Mouse (Mus musculus): ENCODE results near the gene Dcst2.

Gene Dcst2

DNA sequence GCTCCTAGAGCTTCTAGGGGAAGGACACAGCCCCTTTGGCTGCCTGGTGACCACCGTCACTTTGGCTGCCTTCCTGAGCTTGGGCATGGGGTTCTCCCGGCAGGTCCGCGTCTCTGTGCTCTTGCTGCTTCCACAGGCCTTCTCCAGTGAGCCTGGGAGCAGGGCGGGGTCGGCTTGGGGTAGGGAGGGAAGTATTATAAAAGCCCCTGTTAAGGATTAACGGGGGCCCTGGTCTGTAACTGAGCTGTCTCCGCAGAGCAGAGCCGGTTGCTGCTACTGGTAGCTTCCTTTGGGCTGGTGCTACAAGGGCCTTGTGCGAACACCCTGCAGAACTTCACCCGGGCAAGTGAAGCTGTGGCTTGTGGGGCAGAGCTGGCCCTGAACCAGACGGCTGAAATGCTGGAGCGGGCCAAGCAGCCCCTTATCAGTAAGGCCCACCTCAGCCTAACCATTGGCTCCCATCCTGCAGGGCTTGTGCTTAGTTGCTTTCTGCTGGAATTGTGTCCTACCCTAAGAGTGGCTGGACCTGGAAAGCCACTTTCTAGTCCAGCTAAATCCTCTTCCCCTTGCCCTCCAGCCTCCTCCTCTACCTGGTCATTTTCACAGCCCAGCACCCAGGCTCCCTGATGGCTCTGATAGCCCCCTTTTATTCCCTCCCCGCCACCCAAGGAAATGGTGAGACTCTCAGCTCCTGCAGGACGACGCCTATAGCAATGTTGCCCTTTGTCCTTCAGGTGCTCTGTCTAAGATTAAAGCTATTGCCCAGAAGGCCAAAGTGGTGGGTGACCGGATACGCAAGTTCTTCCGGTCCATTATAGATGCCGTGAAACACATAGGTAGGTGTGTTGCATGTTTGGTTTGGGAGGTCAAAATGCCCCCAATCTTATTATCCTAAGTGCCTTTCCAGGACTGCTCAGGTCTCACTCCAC is 4.0 kb downstream of the Dcst2 start:
- DNase-seq, result no peak

DNA sequence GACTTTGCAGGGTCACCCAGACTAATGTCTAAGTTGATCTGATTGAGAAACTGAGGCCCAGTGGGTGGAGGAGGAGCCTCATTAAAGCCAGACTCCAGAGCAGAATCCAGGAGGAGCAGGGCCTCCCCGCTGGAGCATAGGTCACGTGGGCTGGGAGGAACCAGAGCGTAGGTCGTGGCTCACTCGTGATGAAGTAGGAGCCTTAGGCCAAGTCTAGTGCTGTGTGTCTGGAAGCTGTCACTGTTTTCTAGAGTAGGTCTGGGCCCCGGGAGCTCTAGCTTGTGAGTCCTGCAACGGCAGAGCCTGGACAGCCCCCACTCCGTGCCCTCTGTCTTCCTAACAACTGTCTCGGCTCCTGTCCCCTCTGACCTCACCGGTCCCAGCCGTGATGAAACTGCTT is 5.6 kb downstream of the Dcst2 start:
- peak; percentile 19 for DNase-seq

DNA sequence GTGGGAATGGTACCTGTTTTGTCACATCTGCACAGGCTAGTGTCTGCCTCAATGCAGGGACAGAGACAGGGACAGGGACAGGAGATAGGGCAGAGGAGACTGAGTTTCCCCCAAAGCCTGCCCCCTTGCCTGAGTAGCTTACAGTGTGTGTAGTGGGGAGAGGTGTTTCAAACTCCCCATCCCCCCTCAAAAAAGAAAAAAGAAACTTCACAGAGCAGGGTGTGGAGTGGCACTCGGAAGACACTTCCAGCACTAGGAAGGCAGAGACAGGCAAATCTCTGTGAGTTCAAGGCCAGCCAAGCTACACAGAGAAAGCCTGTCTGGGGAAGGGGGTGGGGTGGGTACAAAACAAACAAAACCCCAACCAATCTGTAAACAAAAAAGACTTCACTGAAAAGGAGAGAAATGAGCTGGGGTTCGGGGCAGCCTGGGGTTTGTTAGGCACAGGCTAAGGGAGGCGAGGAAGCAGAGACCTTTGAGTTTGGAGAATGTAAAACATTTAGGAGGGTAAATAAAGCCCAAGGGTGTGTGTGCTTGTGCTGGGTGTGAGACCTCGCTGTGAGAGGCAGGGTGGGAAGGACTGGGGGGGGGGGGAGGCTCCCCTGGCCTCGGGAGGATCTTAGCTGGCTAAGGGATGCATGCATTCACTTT is 11.9 kb downstream of the Dcst2 start:
- no peak for DNase-seq

DNA sequence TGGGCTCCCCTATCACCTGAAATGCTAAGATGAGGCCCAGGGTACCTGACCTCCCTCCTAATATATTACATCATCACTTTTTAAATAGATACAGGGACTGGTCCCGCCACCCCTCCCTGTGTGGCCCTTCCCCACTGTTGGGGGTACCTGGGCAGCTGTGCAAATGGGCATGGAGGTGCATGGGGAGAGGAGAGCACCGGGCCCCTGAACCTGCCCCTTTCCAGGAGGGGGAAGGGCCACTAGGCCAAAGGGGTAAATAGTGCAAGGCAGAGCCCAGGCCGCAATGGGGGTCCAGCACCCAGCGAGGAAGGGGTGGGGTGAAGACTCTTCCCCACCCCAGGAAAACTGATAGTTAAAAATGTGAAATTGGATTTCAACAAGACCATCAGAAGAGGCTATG is 16.1 kb downstream of the Dcst2 start:
- no peak for DNase-seq

DNA sequence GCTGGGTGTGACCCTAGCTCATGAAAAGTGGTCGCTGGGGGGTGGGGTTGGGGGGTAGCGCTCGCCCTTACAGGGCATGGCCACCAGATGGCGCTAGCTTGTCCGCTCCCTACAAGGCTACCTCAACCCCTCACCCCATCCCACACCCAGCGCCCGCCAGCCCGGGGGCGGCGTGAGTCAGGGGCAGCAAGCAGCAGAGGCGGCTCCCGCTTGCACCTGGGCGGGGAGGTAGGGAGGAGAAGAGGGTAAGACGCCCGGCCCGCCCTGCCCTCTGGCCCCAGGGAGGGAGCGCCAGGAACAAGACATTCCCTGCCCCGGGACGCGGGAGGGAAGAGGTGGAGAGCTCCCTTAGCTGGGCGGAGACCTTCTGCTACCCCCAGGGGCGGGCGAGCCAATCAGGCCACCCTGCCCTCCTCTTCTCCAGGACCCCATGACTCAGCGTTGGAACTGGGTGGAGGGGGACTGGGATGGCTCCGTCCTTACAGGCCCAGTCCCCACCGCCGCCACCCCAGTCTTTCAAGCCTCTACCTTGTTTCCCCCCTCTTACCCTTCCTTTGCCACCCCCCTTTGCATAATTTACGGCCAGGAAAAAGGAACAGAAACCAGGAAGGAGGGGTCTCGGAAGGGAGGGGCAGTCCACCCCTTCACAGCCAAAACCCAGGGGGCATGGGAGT is 16.8 kb downstream of the Dcst2 start:
- peak; percentile 83 for DNase-seq

DNA sequence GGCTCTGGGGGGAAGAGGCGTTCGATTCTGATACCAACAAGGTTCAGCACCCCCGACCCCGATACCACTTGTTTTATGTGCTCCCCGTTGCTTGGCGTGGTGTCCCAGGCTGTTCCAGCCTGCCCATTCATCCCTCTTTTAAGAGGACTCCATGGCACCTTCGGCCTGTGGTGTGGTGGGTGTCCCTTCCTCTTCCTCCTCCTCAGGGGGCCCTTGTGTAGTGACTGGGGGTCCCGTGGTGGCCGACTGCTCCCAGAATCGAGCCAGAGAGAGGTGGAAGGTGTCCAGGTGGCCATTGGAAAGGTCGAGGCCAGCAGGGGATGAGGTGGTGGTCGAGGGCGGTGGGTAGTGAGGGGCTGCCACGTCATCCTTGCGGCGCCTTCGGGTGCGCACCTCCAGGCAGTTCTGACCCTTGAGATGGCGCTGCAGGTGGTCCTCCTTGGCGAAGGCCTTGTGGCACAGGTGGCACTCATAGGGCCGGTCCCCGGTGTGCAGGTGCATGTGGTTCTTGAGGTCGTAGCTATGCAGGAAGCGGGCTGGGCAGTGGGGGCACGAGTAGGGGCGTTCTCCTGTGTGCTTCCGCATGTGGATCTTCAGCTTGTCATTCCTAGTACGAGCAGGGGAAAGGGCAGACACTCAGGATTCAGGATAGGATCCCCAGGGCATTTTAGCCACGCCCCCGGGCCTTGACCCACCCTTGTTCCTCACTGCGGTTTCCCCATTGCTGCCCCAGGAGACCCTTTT is 17.8 kb downstream of the Dcst2 start:
- no peak for DNase-seq

DNA sequence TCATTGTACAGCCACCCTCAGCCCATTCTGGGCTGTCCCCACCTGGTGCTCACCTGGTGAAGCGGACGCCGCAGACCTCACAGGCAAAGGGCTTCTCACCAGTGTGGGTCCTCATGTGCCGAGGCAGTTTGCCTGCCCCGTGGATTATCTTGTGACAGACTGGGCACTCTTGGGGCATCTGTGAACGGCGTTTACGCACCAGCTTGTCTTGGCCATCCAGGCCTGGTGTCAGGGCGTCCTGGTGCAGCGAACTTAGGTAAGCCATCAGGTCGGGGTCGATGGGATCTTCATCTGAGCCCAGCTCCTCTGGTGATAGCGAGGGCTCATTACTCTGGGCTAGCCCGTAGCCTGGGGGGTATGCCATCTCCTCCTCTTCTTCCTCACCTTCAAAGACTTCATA is 18.5 kb downstream of the Dcst2 start:
- DNase-seq, result no peak

DNA sequence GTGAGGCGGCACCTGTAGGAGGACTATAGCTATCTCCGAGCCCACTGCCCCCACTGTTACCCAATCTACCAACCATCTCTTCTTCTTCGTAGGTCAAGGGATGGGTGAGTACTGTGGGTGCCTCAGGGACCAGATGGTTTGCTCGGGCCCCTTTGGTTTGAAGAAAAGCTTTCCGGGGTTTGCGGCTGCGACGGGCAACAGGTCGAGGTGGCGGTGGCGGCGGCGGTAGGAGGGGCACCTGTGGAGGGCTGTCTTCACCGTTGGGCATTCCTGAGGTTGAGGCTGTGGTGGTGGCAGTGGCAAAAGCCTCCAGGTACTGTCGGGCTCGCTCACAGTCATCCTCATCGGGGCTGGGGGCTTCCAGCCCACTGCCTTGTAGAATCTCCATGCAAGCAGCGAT is 18.9 kb downstream of the Dcst2 start:
- DNase-seq, result no peak

DNA sequence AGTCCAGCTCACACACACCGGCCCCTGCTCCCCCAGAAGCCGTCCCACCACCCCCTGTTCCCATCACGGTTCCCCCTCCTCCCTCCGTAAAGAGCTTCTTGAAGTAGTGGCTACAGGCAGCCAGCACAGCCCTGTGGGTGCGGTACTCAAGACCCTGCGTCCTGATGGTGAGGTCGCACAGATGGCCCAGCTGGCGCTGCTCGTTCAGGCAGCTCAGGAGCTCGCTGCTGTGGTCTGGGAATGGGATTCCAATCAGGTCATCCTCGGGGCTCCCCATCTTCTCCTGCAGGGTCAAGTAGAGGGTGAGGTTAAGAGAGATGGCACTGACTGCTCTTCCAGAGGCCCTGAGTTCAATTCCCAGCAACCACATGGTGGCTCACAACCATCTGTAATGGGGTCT is 19.5 kb downstream of the Dcst2 start:
- no peak for DNase-seq

DNA sequence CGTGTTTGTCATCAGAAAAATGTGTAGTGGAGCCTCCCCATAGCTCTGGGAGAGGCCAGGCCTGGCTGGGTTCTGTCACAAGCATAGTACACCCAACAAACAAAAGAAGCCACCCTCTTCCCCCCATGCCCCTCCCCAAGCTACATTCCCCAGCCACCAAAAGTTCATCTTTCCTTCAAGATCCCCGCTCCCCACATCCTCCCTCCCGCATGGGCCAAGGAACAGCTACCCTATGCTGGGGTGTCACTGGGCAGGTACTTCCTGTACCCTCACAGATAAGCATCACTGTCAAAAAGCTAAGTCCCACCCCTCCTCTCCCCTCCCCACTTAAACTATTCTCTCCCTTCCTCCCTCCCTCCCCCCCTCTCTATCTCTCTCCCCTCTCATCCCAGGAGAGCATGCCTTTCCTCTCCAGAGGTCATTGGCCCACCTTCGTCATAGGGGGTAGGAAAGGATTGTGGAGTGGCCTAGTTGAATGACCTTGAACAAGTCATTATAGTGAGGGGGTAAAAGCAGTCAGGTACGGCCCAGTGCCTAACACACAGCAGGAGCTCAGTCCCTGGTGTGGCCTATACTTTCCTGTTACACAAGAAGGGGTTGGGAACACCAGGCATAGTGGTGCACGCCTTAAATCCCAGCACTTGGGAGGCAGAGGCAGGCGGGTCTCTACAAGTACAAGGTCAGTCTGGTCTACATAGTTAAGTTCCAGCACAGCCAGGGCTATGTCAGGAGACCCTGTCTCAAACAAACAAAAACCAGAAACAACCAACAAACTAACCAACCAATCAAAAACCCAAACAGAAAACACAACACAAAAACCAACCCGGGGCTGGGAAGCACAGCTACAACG is 20.5 kb downstream of the Dcst2 start:
- DNase-seq, result no peak

DNA sequence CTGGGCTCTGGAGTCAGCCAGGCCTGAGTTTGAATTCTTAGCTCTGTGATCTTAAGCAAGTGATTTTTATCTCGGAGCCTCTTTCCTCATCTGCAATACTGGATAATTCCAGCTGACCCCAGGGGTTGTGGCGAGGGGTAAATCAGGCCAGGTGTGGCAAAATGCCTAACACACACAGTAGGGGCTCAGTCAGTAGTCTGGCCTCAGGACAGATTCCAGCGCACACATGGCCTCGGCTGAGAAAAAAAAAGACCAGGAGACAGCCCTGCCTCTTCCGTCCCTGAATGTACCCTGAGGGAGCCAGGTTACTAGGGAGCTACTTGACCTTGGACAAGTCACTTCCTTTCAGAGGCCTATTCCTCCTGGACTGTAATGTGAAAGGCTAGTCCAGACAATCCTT is 21.2 kb downstream of the Dcst2 start:
- DNase-seq, result no peak

DNA sequence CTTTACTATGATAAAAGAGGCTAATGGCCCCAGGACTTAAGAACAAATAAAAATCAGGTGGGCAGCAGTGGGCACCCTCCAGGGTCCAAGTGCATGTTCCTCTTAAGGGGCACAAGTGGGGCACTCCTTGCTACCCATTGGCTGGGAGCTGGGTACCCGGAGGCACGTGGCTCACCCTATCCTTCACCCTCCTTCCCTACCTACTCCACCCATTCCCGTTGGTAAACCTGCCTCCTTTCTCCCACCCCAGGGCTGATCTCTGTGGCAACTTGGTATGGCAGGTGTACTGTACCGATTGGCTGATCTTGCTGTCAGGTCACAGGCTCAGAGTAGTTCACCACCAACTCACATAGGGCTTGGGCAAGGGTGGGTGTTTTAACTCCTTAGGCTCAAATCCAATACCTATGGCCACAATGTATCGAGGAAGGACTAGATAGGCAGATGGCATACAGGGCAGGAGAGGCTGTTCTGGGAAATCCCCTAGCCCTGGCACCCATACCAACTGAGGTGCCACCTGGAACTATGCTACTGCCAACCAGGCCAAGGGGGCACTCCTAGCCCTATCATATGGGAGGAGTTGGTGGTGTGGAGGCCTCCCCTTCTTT is 22.0 kb downstream of the Dcst2 start:
- no peak for DNase-seq

DNA sequence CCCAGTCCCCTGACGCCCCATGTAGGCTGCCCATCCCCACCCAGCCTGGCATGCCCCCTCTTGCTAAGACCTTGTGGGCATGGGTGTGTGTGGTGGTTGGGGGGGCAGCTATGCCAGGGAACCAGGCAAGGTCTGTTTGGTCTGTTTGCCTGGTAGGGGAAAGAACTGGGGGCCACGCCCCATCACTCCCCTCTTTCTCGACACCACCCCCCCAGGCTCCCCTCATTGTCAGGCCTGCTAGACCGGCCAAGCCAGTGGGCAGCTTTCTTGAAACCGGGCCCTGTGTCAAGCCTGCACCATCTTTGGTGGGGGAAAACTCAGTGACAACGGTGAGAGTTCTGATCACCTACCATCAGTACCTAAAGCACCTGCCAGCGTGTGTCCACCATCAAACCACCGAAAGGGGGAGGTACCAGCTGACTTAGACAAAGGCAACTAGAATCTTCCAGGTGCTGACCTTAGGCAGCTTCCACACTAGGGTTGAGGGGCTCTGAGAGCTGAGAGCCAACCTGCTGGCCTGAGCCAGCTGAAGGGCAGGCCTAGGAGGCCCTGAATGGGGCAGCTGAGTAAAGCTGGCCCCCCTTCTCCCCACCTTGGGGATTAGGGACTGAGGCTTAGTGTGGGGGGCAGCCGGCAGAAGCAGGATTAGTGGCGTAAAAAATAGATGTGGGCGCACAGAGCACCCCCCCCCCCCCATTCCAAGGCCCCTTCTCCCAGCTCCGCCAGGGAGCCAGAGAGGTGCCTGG is 22.7 kb downstream of the Dcst2 start:
- DNase-seq, result no peak

DNA sequence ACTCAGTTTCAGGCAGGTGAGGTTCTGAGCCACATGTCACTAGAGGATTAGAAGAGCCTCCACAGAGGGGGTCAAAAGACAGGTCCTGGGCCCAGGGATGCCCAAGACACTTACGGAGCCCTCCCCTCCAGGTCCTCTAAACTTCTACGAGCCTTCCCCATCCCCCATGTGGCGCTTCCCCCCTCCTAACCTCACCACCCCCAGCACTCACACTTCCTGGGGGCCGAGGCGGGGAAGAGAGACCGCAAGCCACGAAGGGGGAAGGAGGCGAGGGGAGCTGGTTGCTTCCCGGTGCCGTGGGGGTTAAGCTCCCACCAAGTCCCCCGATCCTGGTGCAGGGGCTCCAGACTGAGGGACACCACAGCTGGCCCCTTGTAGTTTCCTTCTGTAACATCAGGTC is 23.7 kb downstream of the Dcst2 start:
- DNase-seq, result no peak

DNA sequence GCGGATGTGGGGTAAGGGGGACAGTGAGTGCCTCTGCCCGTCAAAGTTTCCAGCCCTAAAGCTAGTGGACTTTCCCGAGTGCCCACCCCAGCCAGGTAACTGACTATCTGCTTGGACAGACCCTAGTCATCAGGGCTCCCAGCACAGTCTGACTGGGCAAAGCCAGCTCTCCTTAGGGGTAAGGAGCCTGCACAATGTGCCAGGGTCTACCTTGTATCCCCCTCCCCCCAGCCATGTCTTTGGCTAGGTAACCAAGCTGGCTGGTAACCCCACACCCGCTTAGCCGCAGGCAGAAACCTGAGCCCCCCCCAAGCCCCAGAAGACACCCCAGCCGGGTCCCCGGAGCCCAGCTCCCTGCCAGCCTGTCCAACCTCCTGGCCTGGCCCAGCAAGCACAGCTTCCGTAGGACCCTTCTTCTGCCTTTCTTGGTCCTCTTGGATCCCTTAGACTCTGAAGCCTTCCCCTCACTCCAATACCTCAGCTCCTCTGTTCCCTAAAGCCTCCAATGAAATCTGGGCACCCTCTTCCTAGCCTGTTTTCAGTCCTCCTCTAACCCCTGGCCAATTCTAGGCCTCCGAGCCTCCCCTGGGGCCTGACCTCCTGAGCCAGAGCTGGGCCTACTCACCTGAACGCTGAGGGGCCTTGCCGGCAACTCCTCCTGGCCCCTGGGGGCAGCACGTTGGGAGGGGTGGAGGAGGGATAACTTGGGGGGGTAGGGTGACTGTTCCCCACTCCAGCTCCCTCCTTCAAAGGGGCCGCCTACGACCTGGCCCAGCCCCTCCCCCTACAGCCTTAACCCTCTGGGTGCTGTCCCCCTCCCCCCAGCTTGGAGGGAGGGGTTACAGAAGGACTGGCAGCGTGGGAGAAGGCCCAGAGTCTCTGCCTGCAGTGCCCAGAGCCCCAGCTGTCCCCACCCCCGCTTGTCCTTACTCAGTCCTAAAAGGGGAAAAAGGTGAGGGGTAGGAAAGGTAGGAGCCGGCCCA is 25.0 kb downstream of the Dcst2 start:
- no peak for DNase-seq

DNA sequence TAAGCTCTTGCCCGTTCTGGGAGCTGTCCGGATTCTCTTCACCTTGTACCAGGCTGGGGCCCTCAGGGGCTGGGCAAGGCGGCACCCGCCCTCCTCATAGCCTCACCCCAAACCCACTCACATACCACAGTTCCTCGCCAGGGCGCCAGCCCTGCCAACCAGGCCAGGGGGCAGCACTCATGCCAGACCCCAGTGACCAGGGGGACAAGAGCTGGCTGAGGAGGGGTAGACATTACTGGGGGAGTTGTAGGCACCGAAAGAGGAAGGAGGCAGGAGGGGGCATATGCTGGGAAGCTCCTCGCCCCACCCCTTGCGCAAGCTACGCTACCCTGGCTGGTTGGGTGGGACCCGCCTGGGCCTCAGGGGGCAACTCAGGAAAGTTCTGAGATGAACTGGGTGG is 25.9 kb downstream of the Dcst2 start:
- no peak for DNase-seq

DNA sequence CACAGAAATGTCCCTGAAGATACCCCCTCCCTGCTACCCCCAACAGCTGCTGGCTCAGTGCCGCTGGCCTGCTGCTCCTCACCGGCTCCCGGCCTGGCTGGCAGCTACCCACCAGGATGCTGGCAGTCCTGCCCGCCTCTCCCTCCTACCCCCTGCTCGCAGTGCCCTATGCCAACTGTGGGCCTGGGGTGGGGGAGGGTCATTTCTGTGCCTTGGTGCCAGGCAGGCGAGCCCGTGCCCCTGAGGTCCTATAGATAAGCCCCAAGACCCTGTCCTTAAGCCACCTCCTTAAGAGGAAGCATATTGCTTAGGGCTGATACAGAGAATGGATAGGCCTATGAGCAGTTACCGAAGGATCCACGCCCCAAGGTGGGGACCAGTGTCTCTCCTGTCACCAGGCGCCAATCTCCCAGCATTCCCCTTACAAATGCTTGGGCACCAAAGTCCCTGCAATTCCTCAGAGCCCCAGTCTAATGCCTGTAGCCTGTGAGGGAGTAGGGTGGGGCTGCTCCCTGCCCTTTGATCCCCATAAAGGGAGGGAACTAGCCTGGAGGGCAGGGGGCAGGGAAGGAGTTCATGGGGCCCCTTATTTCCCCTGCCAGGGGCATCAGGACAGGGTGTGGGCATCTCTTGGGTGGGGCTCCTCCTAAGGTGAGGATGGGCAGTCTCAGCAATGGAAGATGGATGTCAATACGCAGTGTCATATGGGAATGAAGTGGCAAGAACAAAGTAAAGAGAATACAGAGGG is 26.5 kb downstream of the Dcst2 start:
- DNase-seq, result peak; percentile 63

DNA sequence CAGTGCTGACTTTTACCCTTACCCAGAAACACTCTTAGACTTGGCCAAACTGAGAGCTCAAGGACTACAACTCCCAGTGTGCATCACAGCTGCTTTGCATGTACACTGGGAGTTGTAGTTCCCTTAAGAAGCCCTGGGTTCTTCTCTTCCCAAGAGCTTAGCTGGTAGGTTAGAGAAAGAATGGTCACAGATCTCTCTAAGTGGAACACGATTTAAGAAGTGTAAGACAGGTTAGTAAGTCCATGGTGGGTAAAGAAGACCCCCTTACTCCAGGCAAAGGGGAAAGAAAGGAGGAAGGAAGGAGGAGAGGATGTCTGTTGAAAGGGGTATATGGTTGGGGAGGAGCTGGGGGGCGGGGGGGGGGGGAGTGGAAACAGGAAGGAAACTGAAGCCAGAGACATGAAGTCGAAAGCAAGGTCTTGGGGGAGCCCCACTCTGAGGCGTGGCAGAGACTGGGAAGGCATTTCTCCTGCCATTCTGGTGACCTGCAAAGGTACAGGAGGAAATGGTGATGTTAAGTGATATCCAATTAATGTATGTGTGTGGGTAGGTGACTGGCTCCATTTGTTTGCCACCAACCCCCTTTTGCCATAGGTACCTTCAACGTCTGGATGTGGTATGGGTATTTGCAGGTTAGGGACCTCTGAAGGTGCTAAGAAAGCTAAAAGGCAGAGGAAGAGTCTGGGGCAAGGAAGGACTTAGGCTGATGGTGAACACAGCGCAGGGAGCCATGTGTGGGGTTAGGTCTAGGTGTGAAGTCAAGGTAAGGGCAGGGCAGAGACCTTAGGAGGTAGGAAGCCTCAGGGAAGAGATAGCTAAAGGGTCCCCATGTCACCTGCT is 27.3 kb downstream of the Dcst2 start:
- peak; percentile 48 for DNase-seq

Data from kidney, postnatal 10 days (tissue).